Mouse (Mus musculus) right cerebral cortex, adult 2 months (tissue): ENCODE data around the gene Agtr1a.

Experiments used
- DNase-seq, 2 experiments: peaks; one replicate each; pipeline ENCODE4 v3.0.0; 2021 to 2022; ENCODE audit warnings: low spot score in 2 of 2

Gene Agtr1a

DNA sequence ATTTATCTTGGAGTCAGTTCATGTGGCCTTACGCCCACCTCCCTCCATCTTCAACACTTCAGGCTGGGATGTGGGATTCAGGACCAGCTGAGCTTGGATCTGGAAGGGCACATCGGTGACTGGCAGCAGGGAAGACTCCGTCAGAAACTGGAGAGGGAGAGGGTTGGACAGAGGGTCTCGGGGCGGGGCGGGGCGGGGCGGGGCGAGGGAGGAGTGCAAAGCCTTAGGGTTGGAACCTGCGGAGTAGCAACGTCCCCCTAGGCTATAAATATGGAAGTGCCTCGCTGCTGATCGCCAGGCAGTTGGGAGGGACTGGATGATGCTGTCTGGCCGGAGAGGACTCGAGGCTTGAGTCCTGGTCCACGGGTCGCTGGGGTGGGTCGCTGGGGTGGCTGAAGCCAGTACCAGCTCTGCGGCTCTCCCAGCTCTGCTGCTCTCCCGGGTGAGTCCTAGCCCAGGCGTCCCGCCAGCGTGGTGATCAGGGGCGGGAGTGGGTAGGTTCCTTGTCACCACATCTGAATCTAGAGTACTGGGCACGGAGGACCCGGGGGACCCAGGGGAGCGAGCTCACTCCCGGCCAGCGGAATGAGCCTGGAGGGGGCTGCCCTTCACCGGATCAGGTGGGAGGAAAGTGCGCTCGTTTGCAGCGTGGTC, at the start of gene Agtr1a:
Gene Agtr1a, plus strand, starts transcription at position 294 of the 654 bp plus-strand sequence.
- peak; percentile 21 to 40 for DNase-seq

DNA sequence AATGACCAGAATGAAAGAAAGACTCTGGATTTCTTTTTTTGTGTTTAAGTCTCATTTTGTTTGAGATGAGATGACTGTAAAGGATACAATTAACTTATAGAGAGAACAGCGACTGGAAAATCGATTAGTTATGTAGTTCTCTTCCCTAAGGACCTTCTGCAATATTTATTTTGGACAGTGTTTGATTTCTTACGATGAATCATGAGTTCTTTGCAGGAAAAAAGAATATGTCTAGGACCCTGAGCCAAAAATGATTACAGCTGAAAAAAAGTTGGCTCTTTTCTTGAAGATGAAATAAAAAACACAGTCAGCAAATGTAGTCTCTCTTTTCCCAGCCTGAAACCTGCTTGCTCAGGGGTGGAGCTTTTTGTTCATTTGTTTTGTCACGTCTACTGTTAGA, 26.0 kb upstream of the Agtr1a start:
- no peak for DNase-seq

DNA sequence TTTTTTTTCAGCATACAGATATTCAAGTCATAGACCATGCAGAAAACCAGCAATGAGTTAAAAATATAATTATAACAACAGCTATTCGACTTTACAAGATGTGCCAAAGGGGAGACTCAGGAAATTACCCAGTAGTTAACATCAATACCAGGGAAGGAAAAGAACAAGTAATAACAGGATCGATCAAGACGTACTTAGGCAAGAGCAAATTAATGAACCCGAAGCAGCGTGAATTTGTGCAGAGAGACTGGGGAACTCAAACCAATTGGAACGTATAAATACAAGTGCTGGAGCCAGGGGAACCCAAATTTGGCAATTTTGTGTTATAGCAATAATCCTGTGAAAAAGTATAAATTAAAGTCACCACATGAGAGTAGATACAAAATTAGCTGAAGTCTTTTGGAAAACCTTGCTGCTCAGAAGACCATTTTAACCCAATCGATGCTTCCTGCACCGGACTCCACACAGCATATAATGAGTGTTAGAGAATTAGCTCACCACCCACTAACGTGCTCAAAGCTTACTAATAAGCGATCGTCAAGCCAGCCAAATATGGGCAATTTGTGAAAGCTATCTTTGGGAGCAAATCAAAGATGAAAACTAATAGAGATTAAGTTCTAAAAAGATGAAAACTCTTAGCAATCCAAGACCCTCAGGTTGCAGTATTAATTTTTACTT, 11.4 kb upstream of the Agtr1a start:
- DNase-seq, result no peak

DNA sequence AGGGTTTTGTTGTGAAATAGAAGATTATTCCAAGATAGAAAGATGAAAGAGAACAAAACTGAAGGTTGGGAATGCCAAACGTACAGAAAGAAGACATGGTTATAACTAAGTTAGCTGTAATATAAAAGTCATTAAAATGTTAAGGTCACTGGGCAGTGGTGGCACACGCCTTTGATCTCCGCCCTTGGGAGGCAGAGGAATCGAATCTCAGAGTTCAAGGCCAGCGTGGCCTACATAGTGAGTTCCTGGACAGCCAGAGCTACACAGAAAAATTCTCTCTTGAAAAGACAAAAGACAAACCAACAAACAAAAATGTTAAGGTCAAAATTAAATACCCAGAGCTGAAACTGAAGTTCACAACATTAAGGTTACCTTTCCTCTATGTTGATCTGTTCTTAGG, 5.2 kb upstream of the Agtr1a start:
- no peak for DNase-seq

DNA sequence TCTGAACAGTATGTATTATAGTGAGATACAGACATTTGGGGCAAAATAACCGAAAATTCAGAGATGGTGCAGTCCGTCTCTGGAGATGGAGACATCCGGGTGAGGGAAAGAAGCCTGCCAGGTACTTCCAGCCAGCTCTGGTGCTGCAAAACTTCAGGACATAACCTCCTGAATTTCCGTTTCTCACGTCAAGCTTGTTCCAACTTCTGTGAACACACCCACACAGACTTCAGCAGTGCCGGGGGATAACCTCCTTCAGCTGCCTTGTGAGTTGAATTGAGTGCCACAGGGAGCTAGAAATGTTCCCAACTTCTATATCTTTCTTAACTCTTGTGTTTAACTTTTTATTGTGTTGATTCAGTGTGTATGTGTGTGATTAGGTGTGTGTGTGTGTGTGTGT, 4.4 kb upstream of the Agtr1a start:
- no peak for DNase-seq

DNA sequence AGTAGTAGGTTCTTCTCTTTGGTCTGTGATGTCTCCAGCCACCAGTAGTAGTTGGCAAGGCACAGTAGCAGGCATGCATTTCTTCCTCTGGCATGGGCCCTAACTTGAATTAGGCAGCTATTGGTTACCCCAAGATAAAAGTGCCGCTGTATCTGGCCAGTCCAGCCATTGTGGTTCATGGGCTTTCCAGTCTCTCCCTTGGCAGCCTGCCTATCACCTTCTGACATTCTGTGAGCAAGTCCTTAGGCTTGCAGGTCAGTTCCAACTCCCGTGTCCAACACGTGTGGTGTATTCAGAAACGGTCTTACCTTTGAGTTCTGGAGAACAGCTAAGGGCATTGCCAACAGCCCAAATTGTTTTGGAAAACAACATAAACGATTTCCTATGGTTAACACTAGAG, 3.7 kb upstream of the Agtr1a start:
- DNase-seq, result no peak

DNA sequence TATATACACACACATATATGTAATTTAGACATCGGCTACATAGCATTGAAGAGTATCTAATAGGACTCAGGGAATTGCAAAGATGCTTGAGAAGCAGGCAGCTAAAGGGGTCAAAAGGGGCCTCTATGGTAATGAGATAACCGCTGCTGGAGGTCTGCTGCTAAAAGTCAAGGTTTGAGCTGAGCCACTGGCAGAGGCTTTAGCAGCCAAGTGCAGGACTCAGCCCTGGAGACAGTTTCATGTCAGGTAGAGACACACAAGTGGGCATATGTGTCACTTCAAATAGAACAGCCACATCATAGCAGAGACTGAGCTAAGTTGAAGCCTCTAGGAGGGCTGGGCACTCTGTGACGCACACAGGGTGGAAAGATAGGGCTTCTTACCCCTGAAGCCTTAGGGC, 1.6 kb upstream of the Agtr1a start:
- DNase-seq, result no peak

DNA sequence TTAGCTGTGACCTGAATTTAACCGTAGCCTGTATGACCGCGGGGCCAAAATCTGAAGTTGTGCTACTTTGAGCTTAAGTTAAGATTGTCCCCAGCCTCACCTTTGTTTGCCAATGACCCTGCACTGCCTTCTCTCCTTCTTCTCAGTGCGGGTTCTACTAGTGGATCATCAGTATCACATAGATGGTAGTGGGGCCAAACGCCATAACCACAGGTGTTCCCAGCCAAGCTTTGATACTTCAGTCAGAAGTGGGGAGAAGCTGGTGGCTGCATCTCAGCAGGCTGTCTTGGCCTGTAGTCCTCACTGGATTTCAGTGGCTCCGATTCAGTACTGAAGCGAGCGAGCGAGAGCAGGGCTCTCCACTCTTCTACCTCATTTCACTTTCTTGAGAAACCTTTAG, 672 bp downstream of the Agtr1a start:
- no peak for DNase-seq

DNA sequence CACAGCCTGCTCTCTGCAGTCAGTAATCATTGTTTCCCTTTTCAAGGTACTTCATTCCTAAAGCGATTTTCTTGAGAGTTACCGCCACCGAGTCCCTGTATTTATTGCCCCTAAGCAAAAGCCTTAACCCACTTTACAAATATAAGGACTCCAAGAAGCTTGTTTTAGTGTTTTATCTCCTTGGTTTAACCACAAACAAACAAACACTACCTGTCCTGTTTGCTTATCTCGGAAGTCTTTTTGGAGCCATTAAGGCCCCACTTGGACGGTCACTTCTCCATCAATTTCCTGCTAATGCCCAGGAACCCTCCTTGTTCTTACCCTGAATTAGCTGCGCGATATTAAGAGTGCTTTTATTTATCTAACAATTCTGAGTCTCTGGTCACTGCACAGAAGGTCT, 1.4 kb downstream of the Agtr1a start:
- no peak for DNase-seq

DNA sequence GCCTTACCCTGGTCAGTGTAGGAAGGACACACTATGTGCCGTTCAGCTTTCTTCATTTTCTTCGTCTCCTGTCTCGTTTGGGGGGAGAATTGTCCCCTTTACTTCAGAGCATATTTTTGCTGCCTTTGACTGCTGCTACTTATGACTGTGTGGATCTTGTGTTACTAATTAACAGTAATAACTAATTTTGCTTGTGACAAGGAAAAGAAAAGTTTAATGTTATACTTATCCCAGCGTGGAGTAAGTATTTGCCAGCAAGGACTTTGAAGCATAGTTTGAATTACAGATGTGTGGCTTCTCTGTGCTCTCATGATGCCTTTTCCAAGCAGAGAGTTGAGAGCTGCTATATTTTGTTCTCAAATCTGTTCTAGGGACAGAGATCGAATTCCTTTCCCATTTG, 2.3 kb downstream of the Agtr1a start:
- DNase-seq, result no peak

DNA sequence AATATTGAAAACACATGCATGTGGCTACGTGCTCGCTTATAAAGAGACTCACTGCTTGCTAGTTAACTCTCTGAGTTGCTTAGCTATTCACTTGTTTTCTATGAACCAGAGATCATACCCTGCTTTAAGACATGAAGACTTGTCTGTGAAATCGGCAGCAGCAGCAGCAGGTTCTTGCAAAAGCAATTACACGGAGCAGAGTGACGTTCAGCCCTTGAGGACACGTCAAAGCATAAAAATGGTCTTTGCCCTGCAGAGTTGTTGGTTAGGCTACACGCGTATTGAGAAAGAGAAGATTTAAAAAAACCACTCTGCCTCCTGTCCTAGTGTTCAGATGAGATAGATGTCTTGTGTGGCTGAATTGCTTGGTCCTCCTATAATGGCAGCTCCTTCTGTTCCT, 3.7 kb downstream of the Agtr1a start:
- no peak for DNase-seq

DNA sequence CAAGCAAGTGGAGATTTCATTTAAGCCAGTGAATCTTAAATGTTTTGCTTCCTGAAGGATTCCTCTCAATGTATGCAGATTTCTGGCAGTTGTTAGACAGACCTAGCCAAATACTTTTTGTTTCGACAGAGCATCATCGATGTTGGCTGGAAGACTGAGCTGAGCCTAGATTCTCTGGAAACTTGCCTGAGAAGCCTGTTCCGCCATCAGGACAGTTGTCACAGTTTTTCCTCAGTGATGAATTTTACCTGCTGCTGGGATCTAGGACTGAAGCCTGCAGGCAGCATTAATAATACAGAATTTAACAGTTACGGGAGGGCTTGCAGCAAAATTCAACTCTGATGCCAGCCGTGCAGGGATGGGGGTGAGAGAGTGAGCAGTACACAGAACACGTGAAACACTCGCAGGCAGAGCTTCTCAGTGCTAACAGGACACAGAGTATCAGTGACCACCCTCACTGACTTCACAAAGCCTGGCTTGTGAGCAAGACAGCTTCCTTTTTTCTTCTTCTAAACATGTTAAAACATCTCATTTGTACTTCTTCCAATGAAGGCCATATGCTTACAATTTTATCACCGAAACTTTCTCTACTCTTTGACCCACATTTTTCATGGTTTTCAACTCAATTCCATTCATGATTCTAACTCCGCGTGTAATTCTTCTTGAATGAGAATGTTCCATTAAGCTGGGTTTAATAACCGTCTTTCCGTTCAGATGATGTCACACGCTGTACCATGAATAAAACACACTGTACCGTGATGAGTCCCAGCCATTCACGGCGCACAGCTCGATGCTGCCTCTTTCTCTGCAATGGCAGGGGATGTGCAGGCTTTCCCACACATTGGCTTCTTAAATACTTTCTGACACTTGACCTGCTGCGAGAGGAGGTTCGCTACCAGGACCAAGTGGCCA, 6.0 kb downstream of the Agtr1a start:
- peak in 1 of 2 experiments; percentile 8 for DNase-seq

DNA sequence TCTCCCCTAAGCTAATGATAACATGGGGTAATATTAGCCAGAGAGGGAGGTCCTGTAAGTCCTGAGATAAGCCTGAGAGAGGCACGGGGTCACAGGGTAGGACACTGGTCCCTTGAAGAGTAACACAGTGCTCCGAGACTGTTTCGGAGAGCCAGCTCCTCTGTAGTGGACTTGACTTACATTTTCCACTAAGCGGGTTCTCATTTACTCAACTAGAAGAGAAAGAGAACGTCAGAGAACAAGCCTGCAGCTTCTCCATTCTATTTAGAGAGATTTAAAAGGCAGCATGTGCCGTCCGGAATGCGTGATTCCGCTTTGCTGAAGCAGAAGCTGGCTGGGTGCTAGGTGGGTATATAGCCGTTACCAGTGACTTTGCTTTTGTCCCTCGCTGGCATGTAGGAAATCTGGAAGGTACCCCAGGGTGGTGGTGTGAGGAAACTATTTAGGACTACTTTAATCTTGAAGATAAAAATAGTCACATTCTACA, 9.2 kb downstream of the Agtr1a start:
- no peak for DNase-seq

DNA sequence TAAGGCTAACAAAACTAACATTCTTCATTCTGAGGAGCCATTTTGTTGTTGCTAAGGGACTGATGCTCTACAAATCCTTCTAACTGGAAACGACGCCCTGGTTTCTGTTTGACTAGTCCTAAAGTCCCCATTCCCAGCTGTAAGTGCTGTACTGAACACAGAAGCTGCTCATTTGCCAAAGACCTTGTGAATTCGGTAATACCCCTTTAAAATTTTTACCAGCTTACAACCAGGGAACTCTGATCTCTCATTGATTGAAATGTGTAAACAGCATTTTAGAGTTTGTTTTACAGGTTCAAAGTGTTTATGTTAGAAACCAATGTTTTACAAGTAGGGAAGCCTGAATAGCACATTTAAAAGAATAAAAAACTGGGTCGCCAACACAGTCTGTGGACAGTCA, 10.6 kb downstream of the Agtr1a start:
- DNase-seq, result no peak

DNA sequence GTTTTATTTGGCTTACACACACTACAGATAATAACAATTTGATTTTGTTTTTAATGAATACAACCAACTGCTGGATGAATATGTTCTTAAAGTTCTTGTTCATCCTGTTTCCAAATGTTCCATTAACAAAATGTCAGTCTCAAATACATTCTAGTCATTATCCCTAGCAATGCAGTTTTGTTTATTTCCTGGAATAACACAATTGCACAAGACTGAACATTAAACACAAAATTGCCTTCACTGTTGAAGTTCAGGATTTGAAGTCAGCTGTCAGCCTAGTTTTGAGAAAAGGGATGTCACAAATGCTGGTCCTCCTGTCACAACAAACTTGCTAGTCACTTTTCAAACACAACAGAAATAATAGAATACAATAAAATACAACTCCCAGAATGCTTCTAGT, 12.1 kb downstream of the Agtr1a start:
- DNase-seq, result no peak

DNA sequence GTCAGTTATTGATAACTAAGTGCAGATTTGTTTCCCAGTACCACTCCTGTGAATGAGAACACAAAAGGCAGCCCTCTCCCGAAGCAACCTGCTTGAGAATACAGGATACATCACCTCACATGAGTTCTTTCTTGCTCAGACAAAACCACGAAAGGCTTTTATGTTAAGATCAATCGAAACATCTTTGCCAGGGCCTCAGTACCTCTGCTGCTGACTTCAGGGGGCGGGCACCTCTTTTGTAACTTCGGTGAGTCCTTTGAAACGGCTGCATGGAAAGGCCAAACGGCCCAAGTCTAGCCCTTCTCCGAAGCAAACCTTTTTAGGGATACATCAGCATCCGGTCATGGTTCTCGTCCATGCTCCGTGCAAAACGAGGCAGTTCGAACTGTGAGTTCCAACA, 15.7 kb downstream of the Agtr1a start:
- no peak for DNase-seq

DNA sequence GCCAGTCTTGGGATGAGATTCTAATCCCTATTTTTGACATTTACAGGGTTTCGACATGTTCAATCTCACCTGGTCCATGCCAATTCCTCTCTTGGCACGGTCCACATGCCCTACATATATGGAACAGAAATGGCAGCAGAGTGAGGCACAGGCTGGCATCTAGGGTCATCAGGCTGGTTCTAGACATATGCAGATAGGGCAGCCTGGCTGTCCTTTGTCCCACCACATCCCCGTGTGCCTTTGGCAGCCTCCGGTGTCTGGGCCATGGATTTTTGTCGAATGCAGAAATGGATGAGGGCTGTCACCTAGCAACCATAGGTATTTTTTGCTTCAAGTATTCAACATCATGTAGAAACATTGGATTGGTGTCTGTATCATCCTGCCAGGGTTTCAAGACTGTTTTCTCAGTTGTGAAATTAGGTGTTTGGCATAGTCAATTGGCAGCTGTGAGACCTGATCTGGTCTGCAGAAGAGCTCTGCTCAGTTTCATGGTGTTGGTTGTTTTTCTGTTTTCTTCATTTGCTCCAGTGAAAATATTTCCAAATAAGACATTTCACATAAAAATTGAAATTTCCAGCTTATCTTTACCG, 18.8 kb downstream of the Agtr1a start:
- no peak for DNase-seq

DNA sequence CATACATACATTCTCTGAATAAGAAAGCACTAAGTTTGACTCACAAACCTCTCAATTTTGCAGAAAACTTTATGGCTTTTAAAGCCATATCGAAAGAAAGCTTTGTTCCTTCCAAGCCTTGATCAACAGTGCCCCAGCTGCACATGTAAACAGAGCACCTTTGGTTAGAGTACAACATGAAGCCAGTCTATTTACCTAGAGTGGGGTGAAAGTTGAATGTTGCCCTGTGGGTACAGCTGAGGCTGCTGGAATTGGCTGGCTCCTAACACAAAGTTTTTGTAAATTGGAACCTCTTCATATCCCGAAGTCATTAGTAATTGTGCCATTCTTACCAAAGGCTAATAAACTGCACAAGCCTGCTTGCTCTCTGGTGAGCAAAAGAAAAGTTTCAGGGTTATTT, 19.7 kb downstream of the Agtr1a start:
- no peak for DNase-seq

DNA sequence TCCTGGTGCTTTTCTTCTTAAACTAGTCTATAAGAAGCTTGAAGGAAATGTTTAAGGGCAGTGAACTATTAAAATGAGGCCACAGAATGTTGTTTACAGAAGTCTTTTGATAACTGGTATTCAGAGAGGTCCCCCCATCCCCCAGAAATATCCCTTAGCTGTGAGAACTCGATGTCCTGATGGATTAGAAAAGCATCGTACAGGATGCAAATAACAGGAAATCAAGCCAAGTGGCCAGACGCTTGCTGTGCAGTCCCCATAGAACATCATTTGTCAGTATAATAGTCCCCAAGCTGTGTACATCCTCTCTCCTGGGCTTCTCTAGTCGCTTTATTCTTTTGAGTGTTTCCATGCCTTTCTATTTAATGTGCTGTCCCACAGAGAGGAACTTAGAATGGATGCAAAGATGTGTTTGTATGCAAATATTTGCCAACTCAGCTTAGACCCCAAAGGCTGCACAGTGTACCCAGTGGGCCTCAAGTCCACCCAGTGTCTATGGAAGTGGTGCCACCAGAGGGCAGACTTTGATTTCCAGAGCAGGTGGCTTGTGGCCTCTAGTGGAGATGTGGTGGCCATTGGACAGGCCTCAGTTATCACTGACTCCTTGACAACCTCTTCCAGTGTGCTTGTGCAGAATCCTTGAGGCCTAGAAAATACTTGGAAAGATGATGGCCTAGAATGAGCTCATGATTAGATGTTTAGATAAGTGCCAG, 22.4 kb downstream of the Agtr1a start:
- DNase-seq, result no peak

DNA sequence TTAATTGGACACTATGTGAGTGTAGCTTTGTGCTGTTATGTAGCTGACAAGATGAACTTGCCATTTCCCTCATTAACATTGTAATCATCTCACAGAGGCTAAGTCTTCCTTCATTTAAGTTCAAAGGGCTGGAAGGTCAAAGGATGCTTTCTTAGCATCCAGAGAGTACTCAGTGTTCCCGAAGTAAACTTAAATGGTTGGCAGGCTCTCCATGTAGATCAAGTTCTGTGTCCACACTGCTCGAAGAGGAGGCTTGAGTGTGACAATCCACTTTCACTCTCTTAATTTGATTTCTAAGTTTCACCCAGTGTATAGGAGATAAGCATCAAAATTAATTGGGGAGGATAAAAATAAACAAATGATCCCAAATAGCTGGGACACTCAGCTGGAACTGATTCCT, 23.6 kb downstream of the Agtr1a start:
- DNase-seq, result no peak

DNA sequence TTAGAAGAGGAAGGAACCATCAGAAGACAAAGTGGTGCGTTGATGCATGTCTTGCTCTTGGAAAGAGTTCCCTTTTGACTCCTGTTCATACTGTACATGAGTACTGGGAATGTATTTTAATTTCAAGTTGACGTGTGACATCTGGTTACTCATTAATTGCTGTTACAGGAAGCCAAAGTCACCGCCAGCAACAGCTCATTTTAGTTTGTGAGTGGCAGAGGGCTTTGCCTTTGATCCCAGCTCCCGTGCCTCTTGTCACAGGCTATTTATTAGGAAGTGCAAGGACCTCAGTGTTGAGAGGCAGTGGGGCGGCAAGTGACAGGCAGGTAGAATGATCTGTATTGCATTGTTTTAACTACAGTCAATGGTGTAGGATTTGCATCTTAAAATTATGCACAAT, 24.8 kb downstream of the Agtr1a start:
- no peak for DNase-seq

DNA sequence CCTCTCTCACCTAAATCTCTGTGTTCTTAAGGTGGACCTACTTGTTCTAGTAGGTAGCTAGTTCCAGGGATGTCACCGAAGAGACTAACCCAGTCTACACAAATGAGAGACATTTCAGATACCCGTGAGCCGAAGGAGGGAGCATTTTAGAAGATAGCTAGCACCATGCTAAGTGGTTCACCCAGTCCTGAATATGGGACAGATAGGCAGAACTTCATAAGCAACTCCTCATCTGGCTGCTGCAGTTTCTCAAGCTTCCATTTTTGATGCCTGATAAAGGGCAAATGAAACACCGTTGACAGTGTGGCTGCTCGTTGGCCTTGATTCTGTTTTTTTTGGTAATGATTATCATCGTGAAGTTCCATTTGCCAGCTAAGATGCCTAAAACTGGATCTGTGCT, 25.8 kb downstream of the Agtr1a start:
- no peak for DNase-seq
